Mouse (Mus musculus) ovary, adult 18-20 months (tissue): ENCODE data around the gene H3f3b.
A peak's percentile ranks its signal among the peaks of the same experiment; 100 is the strongest.

Source experiments
- DNase-seq: peaks from one replicate; pipeline ENCODE4 v3.0.0; 2022; ENCODE audit warnings: low spot score, mixed read lengths

The H3f3b gene

DNA sequence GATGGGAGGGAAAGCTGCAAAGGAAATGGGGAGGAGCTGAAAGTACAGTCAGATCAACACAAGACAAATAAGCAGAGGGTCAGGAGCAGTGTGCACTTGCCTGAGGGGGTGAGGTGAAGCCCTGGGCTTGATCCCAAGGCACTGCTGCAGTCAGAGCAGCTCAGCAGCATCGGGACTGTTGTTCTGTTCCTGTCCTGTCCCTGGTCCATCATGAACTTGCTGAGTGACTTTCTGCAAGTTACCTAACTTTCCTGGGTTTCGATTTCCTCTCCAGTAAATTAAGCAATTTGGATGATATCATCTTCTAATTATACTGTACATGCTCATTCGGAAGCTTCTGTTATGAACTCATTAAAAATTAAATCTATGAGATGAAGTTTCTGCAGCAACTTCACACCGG, at the start of gene H3f3b:
TSS of gene H3f3b (minus strand) at position 207 of the 400 bp plus-strand sequence.
- DNase-seq: no peak

DNA sequence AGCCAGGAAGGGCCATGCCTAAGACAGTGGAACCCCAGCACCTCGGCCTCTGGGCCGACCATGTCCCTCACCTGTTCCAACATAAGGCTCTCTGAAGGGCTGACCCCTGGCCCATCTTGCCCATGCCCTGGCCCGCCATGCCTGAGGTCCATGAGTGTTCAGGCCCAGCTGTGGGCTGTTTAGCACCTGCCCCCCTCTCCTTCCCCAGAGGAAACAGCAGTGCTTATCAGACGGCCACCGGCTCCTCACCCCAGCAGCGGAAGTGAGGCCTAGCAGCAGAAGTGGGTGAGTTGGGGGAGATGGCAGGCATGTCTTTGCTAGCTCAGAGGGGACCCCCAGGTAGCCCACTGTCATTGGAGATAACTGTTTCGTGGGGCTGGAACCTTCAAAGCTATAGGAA, 49.1 kb upstream of the H3f3b start:
- DNase-seq: no peak

DNA sequence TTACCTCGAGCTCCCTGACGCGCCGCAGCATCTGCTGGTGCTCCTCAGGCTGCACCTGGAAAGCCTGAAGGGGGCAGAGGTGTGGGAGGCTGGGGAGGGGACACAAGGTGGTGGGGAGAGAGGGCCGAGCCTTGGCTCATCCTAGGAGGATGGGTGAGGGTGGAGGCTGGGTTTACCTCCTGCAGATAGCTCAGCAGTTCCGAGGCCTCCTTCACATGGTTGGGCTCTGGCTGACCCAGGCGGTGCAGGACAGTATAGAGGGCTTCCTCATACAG, 48.4 kb upstream of the H3f3b start:
- no peak for DNase-seq

DNA sequence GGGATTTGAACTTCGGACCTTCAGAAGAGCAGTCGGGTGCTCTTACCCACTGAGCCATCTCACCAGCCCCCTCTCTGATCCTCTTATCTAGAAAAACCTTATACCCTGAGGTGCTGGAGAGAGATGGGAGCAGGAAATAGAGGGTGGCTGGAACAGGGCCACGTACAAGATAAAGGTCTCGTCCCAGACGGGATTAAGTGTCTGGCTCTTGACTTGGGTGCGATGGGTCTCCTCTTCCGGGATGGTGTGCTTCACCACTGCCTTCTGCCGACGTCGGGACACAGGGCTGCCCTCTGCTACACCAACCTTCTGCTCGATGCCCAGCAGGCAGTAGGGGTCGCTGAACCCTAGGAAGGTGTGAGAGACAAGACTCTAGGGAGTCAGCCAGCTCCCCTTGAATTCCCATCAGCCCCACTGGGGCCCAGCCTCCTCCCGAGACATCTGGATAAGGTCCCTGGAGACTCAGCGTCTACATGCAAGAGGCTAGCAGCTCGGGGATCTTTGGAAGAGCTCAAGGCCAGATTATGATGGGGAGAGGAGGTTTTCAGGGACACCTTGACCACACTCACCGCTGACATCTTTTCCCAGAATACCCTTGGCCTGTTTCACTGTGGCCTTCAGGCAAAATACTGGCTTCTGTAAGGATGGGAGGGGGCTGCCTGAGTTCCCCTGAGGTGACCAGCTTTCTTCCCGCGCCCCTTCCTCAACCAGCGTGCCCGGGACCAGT, 47.9 kb upstream of the H3f3b start:
- DNase-seq: peak; percentile 68

DNA sequence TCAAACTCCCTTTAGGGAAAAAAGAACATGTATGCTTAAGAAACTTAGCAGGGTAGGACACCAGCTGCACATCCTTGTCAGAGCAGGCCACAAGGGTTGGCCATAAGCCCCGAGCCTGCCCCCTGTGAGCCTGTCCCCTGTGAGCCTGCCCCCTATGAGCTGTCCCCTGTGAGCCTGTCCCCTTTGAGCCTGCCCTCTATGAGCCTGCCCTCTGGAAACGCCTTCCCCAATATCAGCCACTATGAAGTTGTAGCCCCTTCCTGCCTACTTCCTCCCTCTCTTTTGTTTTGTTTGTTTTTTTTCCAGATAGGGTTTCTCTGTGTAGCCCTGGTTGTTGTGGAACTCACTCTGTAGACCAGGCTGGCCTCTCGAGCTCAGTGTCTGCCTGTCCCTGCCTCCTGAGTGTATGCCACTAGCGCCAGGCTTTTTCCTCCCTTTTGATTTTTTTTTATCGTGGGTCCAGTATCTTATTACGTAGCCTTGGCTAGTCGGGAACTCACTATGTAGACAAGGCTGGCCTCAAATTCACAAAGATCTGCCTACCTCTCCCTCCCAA, 46.8 kb upstream of the H3f3b start:
- DNase-seq: no peak

DNA sequence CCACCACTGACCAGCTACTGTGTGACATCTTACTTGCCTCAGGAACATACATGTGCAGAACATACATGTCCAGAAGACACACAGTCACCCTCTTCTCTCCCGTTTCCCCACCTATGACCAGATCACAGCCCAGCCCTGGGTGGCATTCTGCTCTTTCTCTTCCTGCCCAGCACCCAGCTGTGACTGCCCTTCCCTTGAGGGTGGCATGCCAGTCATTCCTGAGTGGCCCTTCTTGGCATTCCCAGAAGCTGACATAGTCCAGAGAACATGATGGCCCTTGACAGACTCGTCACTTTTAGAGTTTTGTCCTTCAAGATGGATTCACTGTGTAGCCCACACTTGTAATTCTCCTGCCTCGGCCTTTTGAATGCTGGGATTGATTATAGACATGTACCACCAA, 44.8 kb upstream of the H3f3b start:
- no peak for DNase-seq

DNA sequence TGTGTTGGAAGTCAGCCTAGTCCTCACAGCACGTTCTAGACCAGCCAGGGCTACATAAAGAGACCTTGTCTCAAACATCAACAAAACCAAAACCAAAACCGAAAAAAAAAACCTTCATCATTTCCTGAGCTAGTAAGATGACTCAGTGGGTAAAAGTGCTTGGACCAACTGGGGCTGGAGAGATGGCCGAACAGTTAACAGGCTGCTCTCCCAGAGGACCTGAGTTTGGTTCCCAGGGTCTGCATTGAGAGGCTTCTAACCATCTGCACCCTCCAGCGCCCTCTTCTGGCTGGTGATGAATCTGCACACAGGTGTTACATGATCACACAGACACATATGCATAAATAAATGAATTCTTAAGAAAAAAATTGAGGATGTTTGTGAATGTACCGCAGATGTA, 43.7 kb upstream of the H3f3b start:
- no peak for DNase-seq

DNA sequence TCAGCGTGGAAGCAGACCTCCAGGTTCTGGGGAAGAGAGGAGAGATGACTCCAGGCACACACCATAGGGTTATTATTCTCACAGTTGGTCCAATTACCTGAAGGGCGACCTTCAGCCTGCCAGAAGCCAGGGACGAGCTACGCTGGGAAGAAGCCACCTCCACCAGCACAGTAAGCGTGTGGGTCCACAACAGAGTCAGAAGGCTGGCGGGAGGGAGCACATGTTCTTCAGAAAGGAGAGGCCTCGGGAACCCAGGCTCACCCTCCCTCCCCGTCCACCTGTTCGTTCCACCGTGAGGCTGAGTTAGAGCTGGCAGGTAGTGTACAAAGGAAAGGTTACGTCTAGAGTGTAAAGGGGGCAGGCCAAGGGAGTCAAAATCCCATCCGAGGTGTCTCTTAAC, 37.6 kb upstream of the H3f3b start:
- DNase-seq: no peak

DNA sequence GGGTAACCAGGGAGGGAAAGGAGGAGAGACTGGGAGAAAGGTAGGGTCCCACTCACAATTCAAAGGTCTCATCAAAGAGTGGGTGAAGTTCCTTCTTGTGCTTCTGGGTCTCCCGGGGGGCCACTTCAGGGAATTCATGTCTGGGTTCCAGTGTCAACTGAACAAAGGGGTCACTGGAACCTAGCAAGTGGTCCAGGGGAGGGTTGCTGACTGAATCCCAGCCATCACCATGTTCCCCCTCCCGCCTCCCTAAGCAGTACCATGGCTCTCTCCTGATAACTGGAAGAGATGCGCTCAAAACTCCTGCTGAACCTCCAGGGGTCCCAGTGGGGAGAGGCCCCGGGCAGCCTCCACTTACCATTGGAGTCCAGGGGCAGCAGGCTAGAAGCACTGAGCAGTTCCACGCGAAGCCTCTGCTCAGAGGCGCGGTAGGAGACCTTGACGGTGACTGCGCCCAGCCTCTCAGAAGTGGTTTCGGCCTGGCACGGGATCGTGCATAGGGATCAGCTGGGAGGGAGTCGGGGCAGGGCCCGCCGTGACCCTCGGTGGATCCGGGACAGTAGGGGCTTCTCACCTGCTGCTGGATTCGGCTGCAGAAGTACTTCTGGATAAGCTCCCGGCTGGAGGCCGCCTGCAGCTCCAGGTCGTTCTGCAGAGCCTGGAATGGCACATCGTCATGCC, 36.6 kb upstream of the H3f3b start:
- DNase-seq: no peak

DNA sequence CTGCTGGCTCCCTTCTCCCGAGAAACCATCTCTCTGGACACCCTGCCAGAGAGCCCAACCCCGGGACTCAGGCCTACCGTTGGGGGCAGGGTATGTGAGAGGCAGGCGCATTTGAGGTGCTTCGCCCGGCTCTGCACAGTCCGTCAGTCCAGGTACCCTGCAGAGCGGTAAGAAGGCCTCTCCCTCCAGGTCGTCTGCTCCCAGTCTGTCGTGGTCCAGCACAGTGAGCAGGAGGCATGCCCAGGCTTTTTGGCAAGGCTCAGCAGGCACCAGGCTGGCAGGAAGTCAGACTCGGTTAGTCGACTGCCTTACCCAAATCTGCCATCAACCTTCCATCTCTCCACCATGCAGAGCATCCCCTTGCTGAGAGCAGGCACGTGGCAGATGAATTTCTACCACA, 35.8 kb upstream of the H3f3b start:
- no peak for DNase-seq

DNA sequence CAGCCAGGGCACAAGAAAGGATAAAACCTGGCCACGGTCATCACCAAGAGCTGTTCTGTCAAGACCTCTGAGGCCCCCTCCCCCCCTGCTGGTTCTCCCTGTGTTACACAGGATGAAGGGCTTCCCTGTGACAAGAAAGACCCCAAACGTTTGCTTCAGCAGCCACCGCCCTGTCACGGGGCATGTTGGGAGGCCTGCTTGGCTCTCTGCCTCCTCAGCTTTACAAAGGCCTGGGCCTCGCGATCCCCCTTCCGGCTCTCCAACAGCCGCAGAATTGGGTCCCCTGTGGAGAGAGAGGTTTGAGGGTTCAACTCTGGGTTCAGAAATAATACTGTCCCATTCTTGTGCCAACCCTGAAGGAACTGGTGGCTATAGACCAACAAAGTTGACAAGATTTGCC, 34.8 kb upstream of the H3f3b start:
- no peak for DNase-seq

DNA sequence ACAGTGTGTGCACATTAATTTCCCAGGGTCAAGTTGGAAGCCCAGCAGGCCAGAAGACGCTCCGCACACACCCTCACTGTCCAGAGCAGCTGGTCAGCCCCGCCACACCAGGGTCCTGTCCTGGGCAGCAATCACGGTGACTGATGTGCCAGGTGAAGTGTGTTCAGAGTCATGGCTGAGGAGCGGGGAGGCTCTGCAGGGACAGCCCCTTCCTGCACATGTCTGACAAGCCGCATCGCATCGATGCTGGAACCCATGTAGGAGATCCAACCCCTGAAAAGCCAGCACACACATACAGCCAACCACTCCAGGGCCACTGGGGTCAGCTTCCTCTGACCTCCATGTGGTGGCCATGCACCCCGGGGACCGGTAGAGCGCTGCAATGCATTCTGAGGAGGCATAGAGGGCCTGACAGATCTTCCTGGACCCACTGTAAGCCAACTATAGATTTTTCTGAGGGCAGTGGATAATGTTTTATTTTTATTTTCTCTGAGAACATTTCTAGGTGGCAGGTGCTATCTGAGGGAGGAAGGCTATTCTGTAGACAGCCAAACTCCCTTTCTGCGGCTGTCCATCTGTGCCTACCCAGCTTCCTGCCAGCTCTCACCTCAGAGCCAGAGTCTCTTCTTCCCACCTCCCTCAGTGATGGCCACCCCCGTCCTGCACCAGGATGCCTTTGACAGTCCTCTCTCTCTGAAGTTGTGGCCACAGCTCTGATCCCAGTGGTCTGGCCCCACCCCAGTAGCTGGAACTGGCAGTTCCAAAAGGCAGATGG, 34.1 kb upstream of the H3f3b start:
- DNase-seq: no peak

DNA sequence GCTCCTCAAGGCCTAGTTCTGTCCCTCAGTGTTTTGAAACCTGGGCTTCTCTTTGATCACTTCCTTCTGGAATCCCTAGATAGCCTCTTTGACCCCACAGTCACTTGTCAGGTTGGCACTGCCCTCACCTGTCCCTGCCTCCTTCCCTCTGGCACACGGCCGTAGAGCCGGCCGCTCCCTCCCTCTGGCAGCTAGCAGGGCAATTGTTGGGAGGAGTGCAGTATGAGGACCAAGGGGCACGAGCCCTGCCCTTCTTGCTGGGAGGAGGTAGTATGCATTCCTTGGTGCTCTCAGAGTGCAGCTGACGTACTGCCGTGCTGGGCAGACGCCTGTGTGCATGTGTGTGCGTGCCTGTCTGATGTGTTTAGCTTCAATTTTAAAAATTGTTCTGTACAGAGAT, 32.8 kb upstream of the H3f3b start:
- DNase-seq: no peak

DNA sequence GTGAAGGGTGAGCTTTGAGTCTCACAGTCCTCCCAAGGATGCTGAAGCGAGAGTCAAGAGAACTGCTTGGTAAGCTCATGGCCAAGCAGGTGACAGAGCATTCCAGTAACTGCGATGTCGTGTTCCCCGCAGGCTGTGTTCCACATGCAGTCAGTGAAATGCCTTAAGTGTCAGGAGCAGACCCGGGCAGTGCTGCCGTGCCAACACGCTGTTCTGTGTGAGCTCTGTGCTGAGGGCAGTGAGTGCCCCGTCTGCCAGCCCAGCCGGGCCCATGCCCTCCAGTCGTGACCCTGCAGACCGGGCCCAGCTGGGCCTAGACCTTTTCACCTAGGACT, 31.9 kb upstream of the H3f3b start:
- no peak for DNase-seq

DNA sequence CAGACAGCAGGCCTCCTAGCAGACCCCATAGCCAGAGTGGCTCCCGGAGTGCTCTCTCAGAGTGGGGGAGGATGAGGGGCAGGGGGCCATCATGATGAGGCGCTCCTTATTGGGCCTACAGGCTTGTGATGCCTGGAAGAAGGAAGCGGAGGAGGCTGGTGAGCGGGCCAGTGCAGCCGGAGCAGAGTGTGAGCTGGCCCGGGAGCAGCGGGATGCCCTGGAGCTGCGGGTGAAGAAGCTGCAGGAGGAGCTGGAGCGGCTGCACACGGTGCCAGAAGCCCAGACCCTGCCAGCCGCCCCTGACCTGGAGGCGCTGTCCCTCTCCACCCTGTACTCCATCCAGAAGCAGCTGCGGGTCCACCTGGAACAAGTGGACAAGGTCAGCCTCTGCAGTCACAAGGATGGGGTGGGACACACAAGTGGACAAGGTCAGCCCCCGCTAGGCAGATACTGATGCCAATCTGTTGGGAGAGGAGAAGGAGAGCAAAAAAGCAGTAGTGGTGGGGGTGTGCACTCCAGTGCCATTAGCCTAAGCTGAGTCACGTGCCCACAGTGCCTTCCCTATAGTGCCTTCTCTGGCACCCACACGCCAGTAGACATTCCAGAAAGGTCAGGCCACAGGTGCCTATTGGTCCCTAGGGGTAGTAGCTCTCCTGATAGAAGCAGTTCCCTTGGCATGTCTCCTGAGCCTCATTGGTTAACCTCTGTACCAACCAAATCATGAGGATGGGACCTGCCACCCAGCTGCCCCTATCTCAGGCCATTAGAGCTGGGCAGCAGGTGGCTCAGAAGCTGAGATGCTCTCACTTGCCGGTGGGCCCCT, 31.3 kb upstream of the H3f3b start:
- no peak for DNase-seq

DNA sequence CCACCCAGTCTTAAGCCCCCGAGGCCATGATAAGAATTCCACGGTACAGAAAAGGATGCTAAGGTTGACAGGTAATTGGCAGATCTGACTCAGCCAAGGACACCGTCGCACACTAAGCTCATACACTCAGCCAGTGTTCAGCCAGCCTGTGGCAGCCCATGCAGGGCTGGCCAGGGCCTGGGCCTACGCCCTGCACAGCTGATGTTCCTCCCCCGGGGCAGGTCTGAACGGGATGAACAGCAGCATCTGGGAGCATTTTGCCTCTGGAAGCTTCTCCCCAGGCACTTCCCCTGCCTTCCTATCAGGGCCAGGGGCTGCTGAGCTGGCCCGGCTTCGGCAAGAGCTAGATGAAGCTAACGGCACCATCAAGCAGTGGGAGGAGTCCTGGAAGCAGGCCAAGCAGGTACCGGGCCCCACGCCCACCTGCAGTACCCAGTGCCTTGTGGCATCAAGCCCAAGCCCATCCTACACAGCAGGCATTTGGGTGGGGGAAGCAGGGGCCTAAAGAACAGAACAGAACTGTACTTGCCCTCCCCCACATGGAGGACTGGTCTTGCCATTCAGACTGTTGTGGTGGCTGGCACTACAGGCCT, 30.4 kb upstream of the H3f3b start:
- no peak for DNase-seq

DNA sequence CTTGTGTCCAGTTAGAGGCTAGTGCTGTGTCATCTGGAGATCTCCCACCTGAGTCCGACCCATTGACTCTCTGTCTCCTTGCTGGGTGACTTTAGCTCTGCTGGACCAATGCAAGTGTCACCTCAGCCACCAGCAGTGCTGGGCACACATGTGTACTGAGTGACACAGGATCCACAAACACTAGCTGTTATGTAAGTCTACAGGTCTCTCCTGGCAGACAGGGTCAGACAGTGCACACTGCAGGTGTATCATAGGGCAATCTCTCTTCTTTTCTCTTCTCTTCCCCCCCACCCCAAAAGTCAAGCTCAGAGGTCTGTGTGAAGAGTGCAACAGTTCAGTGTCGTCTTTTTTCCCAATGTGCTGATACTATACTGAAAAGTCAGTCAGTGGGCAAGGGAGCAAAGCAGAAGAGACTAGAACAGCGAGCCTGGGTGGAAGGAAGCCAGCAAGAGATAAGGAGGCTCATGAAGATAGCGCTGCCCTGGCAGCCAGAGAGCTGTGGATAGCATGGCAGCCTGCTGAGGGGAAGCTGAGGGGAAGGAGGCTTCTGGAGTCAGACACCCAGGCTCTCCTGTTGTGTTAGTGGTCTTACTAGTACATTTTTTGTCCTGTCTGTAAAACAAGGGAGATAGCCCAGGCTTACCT, 29.6 kb upstream of the H3f3b start:
- DNase-seq: peak; percentile 62

DNA sequence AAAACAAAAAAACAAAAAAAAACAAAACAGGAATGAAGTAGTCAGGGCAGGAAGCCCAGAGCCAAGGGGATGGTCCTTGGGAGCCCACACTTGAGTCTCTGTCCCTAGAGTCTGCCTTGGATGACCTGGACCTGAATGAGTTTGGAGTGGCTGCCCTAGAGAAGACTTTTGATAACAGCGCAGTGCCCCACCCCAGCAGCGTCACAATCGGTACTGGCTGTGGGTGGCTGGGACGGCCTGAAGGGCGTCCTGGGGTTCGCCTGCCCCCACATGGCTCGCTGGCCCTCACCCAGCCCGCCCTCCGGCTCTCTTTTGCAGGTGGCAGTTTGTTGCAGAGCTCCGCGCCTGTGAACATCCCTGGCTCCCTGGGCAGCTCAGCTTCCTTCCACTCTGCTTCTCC, 28.1 kb upstream of the H3f3b start:
- no peak for DNase-seq

DNA sequence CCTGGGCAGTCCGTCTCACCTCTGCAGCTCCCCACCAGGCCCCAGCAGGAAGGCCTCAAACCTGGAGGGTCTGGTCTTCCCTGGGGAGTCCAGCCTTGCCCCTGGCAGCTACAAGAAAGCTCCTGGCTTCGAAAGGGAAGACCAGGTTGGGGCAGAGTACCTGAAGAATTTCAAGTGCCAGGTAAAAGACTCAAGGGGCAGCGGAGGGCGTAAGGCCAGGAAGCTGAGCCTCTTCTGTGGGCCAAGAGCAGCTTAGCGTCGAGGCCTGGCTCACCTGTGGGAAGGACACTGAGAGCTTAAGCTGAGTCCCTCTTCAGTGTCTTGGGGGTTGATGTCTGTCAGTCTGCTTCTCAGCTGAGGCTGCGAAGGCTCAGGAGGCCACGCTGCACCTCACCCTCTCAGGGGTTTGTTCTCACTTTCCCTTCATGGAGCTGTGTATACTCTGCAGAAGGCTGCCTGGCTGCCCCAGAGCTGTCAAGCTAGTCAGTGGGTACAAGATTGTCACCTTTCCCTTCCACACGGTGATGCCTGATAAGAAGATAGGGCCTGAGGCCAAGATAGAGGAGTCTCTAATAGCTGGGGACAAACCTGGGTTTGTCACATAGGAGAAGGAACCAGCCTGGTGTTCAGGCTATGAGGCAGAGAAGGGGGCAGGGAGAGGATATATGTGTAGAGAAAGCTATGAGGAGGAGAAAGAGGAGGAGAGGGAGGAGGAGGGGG, 25.9 kb upstream of the H3f3b start:
- DNase-seq: no peak

DNA sequence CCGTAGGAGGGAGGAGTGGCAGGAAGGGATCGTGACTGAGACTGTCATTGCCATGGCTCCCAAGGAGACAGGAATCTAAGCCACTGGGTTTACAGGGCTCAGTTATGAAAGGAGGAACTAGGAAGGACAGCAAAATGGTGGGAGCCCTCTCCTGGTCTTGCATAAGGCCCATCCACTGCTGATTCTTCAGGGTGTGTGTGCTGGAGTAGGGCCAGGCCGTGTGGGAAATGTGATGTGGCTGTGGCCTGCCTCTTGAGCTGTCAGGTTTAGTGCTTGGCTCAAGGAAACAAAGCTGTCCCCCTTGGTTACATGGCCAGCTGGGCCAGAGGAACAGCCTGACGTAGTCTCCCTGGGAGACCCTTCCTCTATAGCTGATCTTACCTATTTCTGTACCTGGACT, 22.4 kb upstream of the H3f3b start:
- DNase-seq: no peak

DNA sequence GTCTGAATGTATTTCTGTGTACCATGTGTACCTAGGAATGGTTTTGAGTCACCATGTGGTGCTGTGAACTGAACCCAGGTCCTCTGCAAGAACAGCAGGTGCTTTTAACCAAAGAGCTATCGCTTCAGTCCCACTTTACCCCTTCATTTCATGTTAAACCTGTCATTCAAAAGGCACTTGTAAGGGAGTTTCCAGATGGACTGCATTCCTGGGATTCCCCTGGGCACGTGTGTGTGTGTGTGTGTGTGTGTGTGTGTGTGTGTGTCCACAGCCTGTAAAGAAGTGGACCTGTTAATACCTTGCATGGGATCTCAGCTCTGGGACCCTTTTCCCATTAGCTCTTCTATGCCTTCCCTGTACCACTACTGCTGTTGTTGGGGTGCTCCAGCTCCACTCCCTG, 21.8 kb upstream of the H3f3b start:
- no peak for DNase-seq
